13 mouse cellular contexts compared by ENCODE assay signal in genomic region chr11:115841044-115841443, GRCm38 (mm10). TPM values are rescaled to one million over a fixed set of nuclear protein-coding genes. Genes with fewer than 3 reads are reported as not detected.
DNase-seq lines count a peak whose midpoint lies in the region; ATAC-seq and TF ChIP-seq lines count a peak whose summit lies in the region.
"Had no signal": no experiment of that assay in that cellular context is flagged by ENCODE, and none has a peak within 500 bp of the region (broad histone marks: within the 10 kb centered on the region; RNA-seq: fewer than 3 reads in every experiment).

No protein-coding gene starts in this region.

- peaks cover 81% of the 10 kb centered on the region for H3K4me1 ChIP-seq in heart, embryonic 10.5 days
- peaks cover 25 to 72% of the 10 kb centered on the region in 2 experiments for H3K4me1 ChIP-seq in ES-E14 (ENCODE audit: control insufficient read depth in 2 of 2, insufficient read depth in 2 of 2, low read length in 2 of 2, poor library complexity in 1 of 2)
- peaks cover 54% of the 10 kb centered on the region for H3K4me1 ChIP-seq in liver, embryonic 11.5 days (replicated peaks; ENCODE audit: control insufficient read depth, insufficient read depth, low read length)

- ATAC-seq in liver, embryonic 11.5 days (replicated peaks; ENCODE audit: low FRiP score): no peak
- ATAC-seq in erythroid progenitor cell, adult 5-6 weeks (replicated peaks; ENCODE audit: low FRiP score, poor library complexity, severe bottlenecking): no peak

- no peak overlapping the region for H3K9ac ChIP-seq in ES-E14 (ENCODE audit: insufficient read depth, low read depth, low read length, poor library complexity, severe bottlenecking)
- no peak overlapping the region for H3K9ac ChIP-seq in liver, embryonic 11.5 days (ENCODE audit: low read depth, low read length)

- WGBS in heart, embryonic 10.5 days: 81% methylated on average over 6 of the region's 6 CpGs
- 82% methylated on average over 6 of the region's 6 CpGs for WGBS in liver, embryonic 11.5 days

- H3K36me3 ChIP-seq in heart, embryonic 10.5 days: peaks cover 20% of the 10 kb centered on the region
- peaks cover 20% of the 10 kb centered on the region; the same call in 1 of the 2 replicates for H3K36me3 ChIP-seq in ES-E14 (ENCODE audit: control insufficient read depth, insufficient read depth, low read length, poor library complexity, severe bottlenecking)
- peaks cover 10% of the 10 kb centered on the region for H3K36me3 ChIP-seq in liver, embryonic 11.5 days (ENCODE audit: control insufficient read depth, insufficient read depth, low read length)

- H3K4me2 ChIP-seq in liver, embryonic 11.5 days: no peak overlapping the region

- DNase-seq in heart, embryonic 10.5 days (ENCODE audit: low spot score): no peak
- no peak for DNase-seq in heart, adult 8-10 months (ENCODE audit: low spot score)
- no peak for DNase-seq in layer of hippocampus, adult 2 months (ENCODE audit: low spot score in 2 of 2)
- no peak for DNase-seq in layer of hippocampus, adult 18-20 months (ENCODE audit: low spot score in 2 of 2)
- peak; percentile 63 for DNase-seq in ES-E14 (ENCODE audit: low read depth, low spot score)
- no peak for DNase-seq in liver, embryonic 11.5 days (ENCODE audit: low spot score)
- DNase-seq in thymus, postnatal 0 days (ENCODE audit: low spot score): no peak
- DNase-seq: B cell, adult 2 months; thymus, postnatal 36 days had no signal

- no peaks in the 10 kb centered on the region for H3K27me3 ChIP-seq in heart, embryonic 10.5 days (ENCODE audit: insufficient read depth, poor library complexity, severe bottlenecking)
- no peaks in the 10 kb centered on the region for H3K27me3 ChIP-seq in liver, embryonic 11.5 days (replicated peaks; ENCODE audit: control insufficient read depth, insufficient read depth, low read length)

- in situ Hi-C loops in ES-E14 (cut with MboI; ENCODE audit: low sequenced_read_pairs in 2 of 2, unreplicated experiment in 2 of 2): no loop called here

- TF ChIP-seq CTCF in layer of hippocampus, adult 2 months (conservative IDR thresholded peaks at IDR 0.05): peak; percentile 41

- no peak overlapping the region for H3K4me3 ChIP-seq in heart, embryonic 10.5 days
- H3K4me3 ChIP-seq in layer of hippocampus, adult 2 months: no peak overlapping the region
- no peak overlapping the region for H3K4me3 ChIP-seq in ES-E14 (ENCODE audit: insufficient read depth in 1 of 2, low read depth in 1 of 2, low read length in 2 of 2, poor library complexity in 1 of 2, severe bottlenecking in 1 of 2)
- no peak overlapping the region for H3K4me3 ChIP-seq in liver, embryonic 11.5 days (ENCODE audit: low read depth, low read length)
- H3K4me3 ChIP-seq: erythroblast, embryonic 14.5 days; hindbrain, embryonic 10.5 days had no signal

- no peaks in the 10 kb centered on the region for H3K9me3 ChIP-seq in heart, embryonic 10.5 days
- H3K9me3 ChIP-seq in ES-E14 (ENCODE audit: control insufficient read depth, insufficient read depth, low read depth, low read length): no peaks in the 10 kb centered on the region
- peaks cover 3% of the 10 kb centered on the region for H3K9me3 ChIP-seq in liver, embryonic 11.5 days (ENCODE audit: control insufficient read depth, low read length)

- peak overlapping the region; percentile 93 for H3K27ac ChIP-seq in heart, embryonic 10.5 days
- no peak overlapping the region for H3K27ac ChIP-seq in layer of hippocampus, adult 2 months
- peak overlapping the region; percentile 87; the same call in 1 of the 2 replicates for H3K27ac ChIP-seq in ES-E14 (ENCODE audit: insufficient read depth, low read depth, low read length, poor library complexity, severe bottlenecking)
- H3K27ac ChIP-seq in liver, embryonic 11.5 days (ENCODE audit: low read depth, low read length): peak overlapping the region; percentile 87; the same call in 1 of the 2 replicates
- H3K27ac ChIP-seq: macrophage had no signal

TF ChIP-seq in ES-E14, 5 proteins besides CTCF, POLR2A, EP300 and RAD21:
- TF ChIP-seq HCFC1 (IDR thresholded peaks at IDR 0.05; ENCODE audit: borderline replicate concordance, insufficient read depth, low read length): no peak
- TF ChIP-seq ZC3H11A (IDR thresholded peaks at IDR 0.05; ENCODE audit: borderline replicate concordance, low read depth, low read length): 0 out of 2 replicates have a peak, but pooled peaks have one; percentile 0
- no peak for TF ChIP-seq ZNF384 (IDR thresholded peaks at IDR 0.05; ENCODE audit: low read depth, low read length)

RNA-seq across cellular contexts. Expression of gene Myo15b, which starts 17.2 kb away (rescaled TPM):
- polyA plus RNA-seq in heart, embryonic 10.5 days (2016; fragmentation: Nextera tagmentation; extraction: Ambion mirVana): 0.23 and 0.31 TPM in 2 replicates
- under 1 TPM in 1 of 4 experiments, not detected in 3; 0.06 TPM for total RNA-seq in heart, adult 8-10 months (2022)
- total RNA-seq in layer of hippocampus, adult 2 months (2021): under 1 TPM; 0.22 to 0.41 TPM
- total RNA-seq in layer of hippocampus, adult 18-20 months (2021): under 1 TPM; 0.15 to 0.57 TPM
- 4.6 and 7.7 TPM in 2 replicates for total RNA-seq in ES-E14 (2012; rRNA removed)
- polyA plus RNA-seq in liver, embryonic 11.5 days (2014; fragmentation: Nextera tagmentation; extraction: Ambion mirVana): 0.56 and 0.89 TPM in 2 replicates
- polyA plus RNA-seq in thymus, postnatal 0 days (2015; fragmentation: Nextera tagmentation; extraction: Ambion mirVana): 1.4 and 1.5 TPM in 2 replicates
- total RNA-seq in erythroid progenitor cell, adult 5-6 weeks (2015; ENCODE audit: low replicate concordance): not detected in 2 replicates
- not detected in 2 replicates for total RNA-seq in erythroid progenitor cell, adult 5-6 weeks (2017; ENCODE audit: low replicate concordance)
- polyA plus RNA-seq: erythroblast, embryonic 14.5 days had no signal

RNA-seq across cellular contexts. Expression of gene Llgl2, which starts 17.2 kb away (rescaled TPM):
- polyA plus RNA-seq in heart, embryonic 10.5 days (2016; fragmentation: Nextera tagmentation; extraction: Ambion mirVana): 35.0 and 40.8 TPM in 2 replicates
- total RNA-seq in heart, adult 8-10 months (2022): 10 to 100 TPM; 15.7 to 31.8 (median 20.3) TPM
- 1 to 10 TPM; 1.6 to 2.3 TPM for total RNA-seq in layer of hippocampus, adult 2 months (2021)
- total RNA-seq in layer of hippocampus, adult 18-20 months (2021): 1 to 10 TPM; 2.5 to 3.0 TPM
- total RNA-seq in ES-E14 (2012; rRNA removed): 96.5 and 145 TPM in 2 replicates
- polyA plus RNA-seq in liver, embryonic 11.5 days (2014; fragmentation: Nextera tagmentation; extraction: Ambion mirVana): 15.6 and 18.7 TPM in 2 replicates
- polyA plus RNA-seq in thymus, postnatal 0 days (2015; fragmentation: Nextera tagmentation; extraction: Ambion mirVana): 15.6 and 15.7 TPM in 2 replicates
- total RNA-seq in erythroid progenitor cell, adult 5-6 weeks (2015; ENCODE audit: low replicate concordance): 1.7 TPM in 1 of 2 replicates, not detected in the other
- 0.26 and 1.8 TPM in 2 replicates for total RNA-seq in erythroid progenitor cell, adult 5-6 weeks (2017; ENCODE audit: low replicate concordance)

RNA-seq across cellular contexts. Expression of gene Tsen54, which starts 26.5 kb away (rescaled TPM):
- polyA plus RNA-seq in heart, embryonic 10.5 days (2016; fragmentation: Nextera tagmentation; extraction: Ambion mirVana): 39.1 and 41.7 TPM in 2 replicates
- 1 to 10 TPM; 6.9 to 8.8 (median 7.5) TPM for total RNA-seq in heart, adult 8-10 months (2022)
- total RNA-seq in layer of hippocampus, adult 2 months (2021): 10 to 100 TPM; 11.8 to 13.0 TPM
- 10 to 100 TPM; 11.1 to 11.4 TPM for total RNA-seq in layer of hippocampus, adult 18-20 months (2021)
- 63.6 and 64.4 TPM in 2 replicates for total RNA-seq in ES-E14 (2012; rRNA removed)
- polyA plus RNA-seq in liver, embryonic 11.5 days (2014; fragmentation: Nextera tagmentation; extraction: Ambion mirVana): 36.1 and 36.4 TPM in 2 replicates
- 23.4 and 23.5 TPM in 2 replicates for polyA plus RNA-seq in thymus, postnatal 0 days (2015; fragmentation: Nextera tagmentation; extraction: Ambion mirVana)
- total RNA-seq in erythroid progenitor cell, adult 5-6 weeks (2015; ENCODE audit: low replicate concordance): 4.0 and 12.6 TPM in 2 replicates
- total RNA-seq in erythroid progenitor cell, adult 5-6 weeks (2017; ENCODE audit: low replicate concordance): 3.6 and 4.3 TPM in 2 replicates

RNA-seq across cellular contexts. Expression of gene Caskin2, which starts 27.6 kb away (rescaled TPM):
- polyA plus RNA-seq in heart, embryonic 10.5 days (2016; fragmentation: Nextera tagmentation; extraction: Ambion mirVana): 18.7 and 21.4 TPM in 2 replicates
- 10 to 100 TPM; 40.3 to 48.2 (median 44.7) TPM for total RNA-seq in heart, adult 8-10 months (2022)
- total RNA-seq in layer of hippocampus, adult 2 months (2021): 10 to 100 TPM; 17.7 to 19.7 TPM
- 10 to 100 TPM; 19.4 to 19.9 TPM for total RNA-seq in layer of hippocampus, adult 18-20 months (2021)
- 9.6 and 10.5 TPM in 2 replicates for total RNA-seq in ES-E14 (2012; rRNA removed)
- 13.5 and 14.0 TPM in 2 replicates for polyA plus RNA-seq in liver, embryonic 11.5 days (2014; fragmentation: Nextera tagmentation; extraction: Ambion mirVana)
- polyA plus RNA-seq in thymus, postnatal 0 days (2015; fragmentation: Nextera tagmentation; extraction: Ambion mirVana): 3.5 and 3.7 TPM in 2 replicates
- 6.7 and 13.0 TPM in 2 replicates for total RNA-seq in erythroid progenitor cell, adult 5-6 weeks (2015; ENCODE audit: low replicate concordance)
- 5.6 and 6.0 TPM in 2 replicates for total RNA-seq in erythroid progenitor cell, adult 5-6 weeks (2017; ENCODE audit: low replicate concordance)

RNA-seq across cellular contexts. Expression of gene Smim5, which starts 58.7 kb away (rescaled TPM):
- polyA plus RNA-seq in heart, embryonic 10.5 days (2016; fragmentation: Nextera tagmentation; extraction: Ambion mirVana): 13.7 and 17.9 TPM in 2 replicates
- total RNA-seq in heart, adult 8-10 months (2022): 10 to 100 TPM; 11.0 to 28.2 (median 14.6) TPM
- total RNA-seq in layer of hippocampus, adult 2 months (2021): 1 to 10 TPM in 1 of 2 experiments, under 1 TPM in 1; 0.54 to 1.3 TPM
- under 1 TPM; 0.46 to 0.74 TPM for total RNA-seq in layer of hippocampus, adult 18-20 months (2021)
- total RNA-seq in ES-E14 (2012; rRNA removed): 0.67 TPM in 1 of 2 replicates, not detected in the other
- 39.5 and 45.9 TPM in 2 replicates for polyA plus RNA-seq in liver, embryonic 11.5 days (2014; fragmentation: Nextera tagmentation; extraction: Ambion mirVana)
- polyA plus RNA-seq in thymus, postnatal 0 days (2015; fragmentation: Nextera tagmentation; extraction: Ambion mirVana): 35.4 and 39.8 TPM in 2 replicates
- 37.7 and 44.7 TPM in 2 replicates for total RNA-seq in erythroid progenitor cell, adult 5-6 weeks (2015; ENCODE audit: low replicate concordance)
- total RNA-seq in erythroid progenitor cell, adult 5-6 weeks (2017; ENCODE audit: low replicate concordance): 27.1 and 64.4 TPM in 2 replicates

Comparison
In these comparisons a context has a peak if more than half of its experiments do, and no peak if none do; other contexts are left out.
1. RNA of gene Llgl2, which starts 17.2 kb away (total RNA-seq): 96.5 to 145 TPM in ES-E14 and 15.7 to 31.8 TPM in heart, adult 8-10 months; 2.5 to 3.0 TPM in layer of hippocampus, adult 18-20 months, 1.6 to 2.3 TPM in layer of hippocampus, adult 2 months and 0.26 to 1.8 TPM in erythroid progenitor cell, adult 5-6 weeks; every median in the first group is over 4 times any median in the second.